Comparison of ENCODE assay signal across 28 mouse cellular contexts in the genomic region with DNA sequence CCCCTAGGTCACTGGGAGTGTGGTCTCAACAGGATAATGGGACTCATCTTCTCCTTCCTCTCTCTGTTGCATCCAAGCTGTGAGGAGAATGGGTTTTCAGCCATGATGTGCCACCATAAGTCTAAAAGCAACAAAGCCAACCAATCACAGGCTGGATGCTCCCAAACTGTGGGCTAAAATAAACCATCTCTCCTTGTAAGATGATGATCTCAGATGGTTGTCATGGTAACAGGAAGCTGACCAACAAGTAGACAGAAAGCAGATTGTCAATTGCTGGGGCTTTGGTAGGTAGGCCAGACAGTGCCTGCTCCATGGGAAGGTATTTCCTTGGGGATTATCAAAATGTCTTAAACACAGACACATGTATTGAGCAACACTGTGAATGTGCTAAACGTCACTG. TPM values are rescaled to one million over a fixed set of nuclear protein-coding genes. Genes with fewer than 3 reads are reported as not detected.
"Had no signal": no experiment of that assay in that cellular context is flagged by ENCODE, and none has a peak within 500 bp of the region (broad histone marks: within the 10 kb centered on the region; RNA-seq: fewer than 3 reads in every experiment).

No protein-coding gene starts in this region.

- ATAC-seq: inflammation-experienced regulatory T-cells, adult 6 months; intestine, embryonic 15.5 days; intestine, postnatal 0 days had no signal

- H3K4me2 ChIP-seq: heart, embryonic 12.5 days; hindbrain, embryonic 12.5 days; hindbrain, embryonic 14.5 days; intestine, embryonic 15.5 days; limb, embryonic 12.5 days; liver, embryonic 11.5 days; liver, embryonic 13.5 days had no signal

- H3K4me3 ChIP-seq: gastrocnemius, adult 2 months; heart, embryonic 10.5 days; heart, embryonic 12.5 days; hindbrain, embryonic 10.5 days; hindbrain, embryonic 12.5 days; intestine, embryonic 15.5 days; layer of hippocampus, adult 2 months; limb, embryonic 10.5 days; limb, embryonic 12.5 days; liver, embryonic 13.5 days had no signal

- H3K9me3 ChIP-seq: heart, embryonic 10.5 days; heart, embryonic 12.5 days; hindbrain, embryonic 10.5 days; hindbrain, embryonic 12.5 days; intestine, embryonic 15.5 days; limb, embryonic 10.5 days; limb, embryonic 12.5 days; liver, embryonic 13.5 days had no signal

- DNase-seq: gastrocnemius, adult 2 months; gastrocnemius, postnatal 10 days; gastrocnemius, postnatal 25 days; heart, adult 18-20 months; heart, postnatal 10 days; heart, postnatal 4 days; kidney, adult 18-20 months; kidney, adult 8-10 months; kidney, postnatal 10 days; kidney, postnatal 25 days; kidney, postnatal 4 days; liver; liver, embryonic 13.5 days had no signal

- H3K4me1 ChIP-seq: heart, embryonic 10.5 days; heart, embryonic 12.5 days; hindbrain, embryonic 12.5 days; intestine, embryonic 15.5 days; limb, embryonic 10.5 days; limb, embryonic 12.5 days; liver, embryonic 13.5 days had no signal

- H3K36me3 ChIP-seq: heart, embryonic 10.5 days; heart, embryonic 12.5 days; hindbrain, embryonic 10.5 days; hindbrain, embryonic 12.5 days; intestine, embryonic 15.5 days; limb, embryonic 10.5 days; limb, embryonic 12.5 days; liver, embryonic 13.5 days had no signal

- H3K9ac ChIP-seq: heart, embryonic 12.5 days; hindbrain, embryonic 12.5 days; hindbrain, embryonic 14.5 days; intestine, embryonic 15.5 days; limb, embryonic 12.5 days; liver, embryonic 13.5 days had no signal

- H3K27ac ChIP-seq: gastrocnemius, adult 2 months; heart, embryonic 10.5 days; hindbrain, embryonic 10.5 days; hindbrain, embryonic 12.5 days; hindbrain, embryonic 14.5 days; intestine, embryonic 15.5 days; layer of hippocampus, adult 2 months; limb, embryonic 10.5 days; limb, embryonic 12.5 days; liver, embryonic 13.5 days had no signal

- H3K27me3 ChIP-seq: heart, embryonic 12.5 days; hindbrain, embryonic 12.5 days; intestine, embryonic 15.5 days; limb, embryonic 12.5 days; liver, embryonic 13.5 days had no signal

RNA-seq across cellular contexts. Expression of gene Kcnf1, which starts 20.9 kb away (rescaled TPM):
- total RNA-seq: granulocyte monocyte progenitor cell, adult 5-6 weeks; heart, adult 18-20 months; heart, adult 8-10 months; heart, postnatal 10 days; heart, postnatal 25 days had no signal
